Mouse (Mus musculus) liver, embryonic 13.5 days (tissue): ENCODE data around the gene Gm10491. TPM values are rescaled to one million over a fixed set of nuclear protein-coding genes. Genes with fewer than 3 reads are reported as not detected.
"Not testable (repeated sequence)": the region's sequence is repeated elsewhere in the genome, so short reads cannot be mapped to it uniquely, and the experiment has no call there.

Experiments
- ATAC-seq: fragments of 200-750 bp; cut with Nextera tagmentation; 2 replicates; pipeline ENCODE4 v1.8.0; 2017; ENCODE audit warnings: low read depth, mild to moderate bottlenecking, moderate number of reproducible peaks, moderate library complexity
- DNase-seq: peaks from one replicate; pipeline ENCODE4 v3.0.0; 2022
- H3K27ac ChIP-seq: fragments of 300-500 bp; sonication (generic); 2 replicates; pipeline ENCODE4 v1.5.1; 2015; ENCODE audit warnings: moderate library complexity, mild to moderate bottlenecking, inconsistent platforms
- H3K27me3 ChIP-seq: fragments of 300-500 bp; sonication (generic); 2 replicates; pipeline ENCODE4 v1.6.1; 2015; ENCODE audit warnings: mild to moderate bottlenecking, inconsistent platforms
- H3K36me3 ChIP-seq: fragments of 300-500 bp; sonication (generic); 2 replicates; pipeline ENCODE4 v1.6.1; 2015; ENCODE audit warnings: mild to moderate bottlenecking, inconsistent platforms
- H3K4me1 ChIP-seq: fragments of 300-500 bp; sonication (generic); replicated peaks from 2 replicates; pipeline ENCODE4 v1.6.1; 2015; ENCODE audit warnings: inconsistent platforms
- H3K4me2 ChIP-seq: fragments of 300-500 bp; sonication (generic); 2 replicates; pipeline ENCODE4 v1.6.1; 2015; ENCODE audit warnings: inconsistent platforms, mild to moderate bottlenecking, moderate library complexity
- H3K4me3 ChIP-seq: fragments of 300-500 bp; sonication (generic); replicated peaks from 2 replicates; pipeline ENCODE4 v1.5.1; 2015; ENCODE audit warnings: mild to moderate bottlenecking, inconsistent platforms
- H3K9ac ChIP-seq: fragments of 300-500 bp; sonication (generic); 2 replicates; pipeline ENCODE4 v1.6.1; 2015; ENCODE audit warnings: mild to moderate bottlenecking, inconsistent platforms
- H3K9me3 ChIP-seq: fragments of 300-500 bp; sonication (generic); replicated peaks from 2 replicates; pipeline ENCODE4 v1.6.1; 2016; ENCODE audit warnings: inconsistent platforms
- WGBS: fragments of 180-500 bp; shearing (Covaris S2); methylation state at CpG from one replicate; pipeline ENCODE4 v1.1.7; 2015; ENCODE audit not compliant: insufficient replicate concordance; 5-methylcytosine and 5-hydroxymethylcytosine counted together
- polyA plus RNA-seq: library from polyadenylated mRNA; unstranded; fragments of >200 nt; fragmentation: Nextera tagmentation; extraction: Ambion mirVana; gene quantifications from 2 replicates; pipeline ENCODE4 v1.2.1, GENCODE M21; 2015

The Gm10491 gene
- polyA plus RNA-seq, 1 experiment from 2014 or later: not detected

DNA sequence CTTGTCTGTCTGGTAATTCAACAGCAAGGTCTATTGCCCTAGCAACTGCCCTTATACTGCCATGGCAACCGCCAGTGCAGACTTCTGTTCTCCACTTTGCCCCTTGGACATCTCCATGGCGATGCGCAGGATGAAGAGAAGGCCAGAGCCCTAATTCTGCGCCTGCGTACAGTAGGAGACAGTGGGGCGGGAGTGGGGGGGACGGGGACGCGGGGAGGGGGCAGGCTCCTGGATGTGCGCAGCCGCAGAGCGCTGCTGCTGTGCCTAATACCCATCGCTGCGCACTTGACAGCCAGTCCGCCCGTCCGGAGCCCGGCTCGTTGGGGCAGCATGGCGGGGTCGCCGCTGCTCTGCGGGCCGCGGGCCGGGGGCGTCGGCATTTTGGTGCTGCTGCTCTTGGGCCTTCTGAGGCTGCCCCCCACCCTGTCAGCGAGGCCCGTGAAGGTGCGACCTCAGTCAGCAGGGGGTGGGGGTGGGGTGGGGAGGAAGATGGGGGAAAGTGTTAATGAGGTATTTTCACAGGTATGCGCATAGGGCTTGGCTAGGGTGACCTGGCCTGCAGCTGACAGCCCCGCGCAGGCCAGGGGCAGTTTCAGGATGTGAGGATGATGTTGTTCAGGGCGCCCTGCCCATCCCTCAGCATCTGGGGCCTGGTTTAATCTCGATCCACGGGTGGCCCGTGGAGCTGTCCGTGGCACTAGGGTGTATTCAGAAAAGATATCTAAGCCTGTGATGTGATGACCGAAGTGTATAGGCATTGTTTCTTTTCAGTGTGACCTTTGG, 12.2 kb upstream of the Gm10491 start, which contains the start of gene Pcsk1n:
Gene Pcsk1n (plus strand): TSS at position 222 of the 783 bp plus-strand sequence.
- H3K4me3 ChIP-seq: no peak within 1 kb of the TSS
- H3K4me2 ChIP-seq: no peak within 1 kb of the TSS
- peaks cover 66% of the 10 kb centered on the region for H3K27me3 ChIP-seq
- no peak for DNase-seq
- 0 out of 2 replicates have a peak, but pooled peaks cover 2% of the 10 kb centered on the region for H3K4me1 ChIP-seq
- no peak within 1 kb of the TSS for H3K27ac ChIP-seq
- no peaks in the 10 kb centered on the region for H3K36me3 ChIP-seq
- ATAC-seq: no peak
- no peak within 1 kb of the TSS for H3K9ac ChIP-seq
- WGBS: 12% methylated on average over 31 of the region's 40 CpGs
- no peaks in the 10 kb centered on the region for H3K9me3 ChIP-seq

DNA sequence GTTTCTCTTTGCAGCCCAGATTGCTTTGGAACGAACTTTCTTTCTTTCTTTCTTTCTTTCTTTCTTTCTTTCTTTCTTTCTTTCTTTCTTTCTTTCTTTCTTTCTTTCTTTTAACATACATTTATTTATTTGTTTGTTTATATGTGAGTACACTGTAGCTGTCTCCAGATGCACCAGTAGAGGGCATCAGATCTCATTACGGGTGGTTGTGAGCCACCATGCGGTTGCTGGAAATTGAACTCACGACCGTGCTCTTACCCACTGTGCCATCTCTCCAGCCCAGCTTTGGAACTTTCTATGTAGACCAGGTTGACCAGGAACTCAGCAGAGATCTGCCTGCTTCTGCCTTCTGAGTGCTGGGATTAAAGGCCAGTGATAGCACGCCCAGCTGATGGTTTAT, 10.3 kb upstream of the Gm10491 start:
- not testable (repeated sequence) for H3K4me2 ChIP-seq, H3K9ac ChIP-seq, H3K4me1 ChIP-seq, DNase-seq, ATAC-seq, H3K4me3 ChIP-seq, H3K9me3 ChIP-seq, H3K27ac ChIP-seq, H3K36me3 ChIP-seq
- WGBS: 39% methylated on average over 6 of the region's 6 CpGs
- peaks cover 47% of the 10 kb centered on the region for H3K27me3 ChIP-seq

DNA sequence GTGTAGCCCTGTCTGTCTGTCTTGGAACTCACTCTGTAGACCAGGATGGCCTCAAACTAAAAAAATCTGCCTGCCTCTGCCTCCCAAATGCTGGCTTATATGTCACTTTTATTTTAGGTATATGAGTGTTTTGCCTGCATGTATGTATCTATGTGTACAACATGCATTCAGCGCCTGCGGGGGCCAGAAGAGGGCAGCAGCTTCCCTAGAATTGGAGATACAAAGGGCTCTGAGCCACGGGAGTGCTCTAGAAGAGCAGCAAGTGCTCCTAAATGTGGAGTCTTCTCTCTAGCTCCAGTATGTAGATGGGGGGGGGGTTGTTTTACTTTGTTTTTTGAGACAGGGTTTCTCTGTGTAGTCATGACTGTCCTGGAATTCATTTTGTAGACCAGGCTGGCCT, 8.0 kb upstream of the Gm10491 start:
- peaks cover 25% of the 10 kb centered on the region for H3K27me3 ChIP-seq
- ATAC-seq, H3K4me2 ChIP-seq, H3K9ac ChIP-seq, H3K4me3 ChIP-seq, H3K36me3 ChIP-seq, H3K4me1 ChIP-seq, H3K27ac ChIP-seq, H3K9me3 ChIP-seq: not testable (repeated sequence)
- peak; percentile 15 for DNase-seq
- 14% methylated on average over 3 of the region's 3 CpGs for WGBS

DNA sequence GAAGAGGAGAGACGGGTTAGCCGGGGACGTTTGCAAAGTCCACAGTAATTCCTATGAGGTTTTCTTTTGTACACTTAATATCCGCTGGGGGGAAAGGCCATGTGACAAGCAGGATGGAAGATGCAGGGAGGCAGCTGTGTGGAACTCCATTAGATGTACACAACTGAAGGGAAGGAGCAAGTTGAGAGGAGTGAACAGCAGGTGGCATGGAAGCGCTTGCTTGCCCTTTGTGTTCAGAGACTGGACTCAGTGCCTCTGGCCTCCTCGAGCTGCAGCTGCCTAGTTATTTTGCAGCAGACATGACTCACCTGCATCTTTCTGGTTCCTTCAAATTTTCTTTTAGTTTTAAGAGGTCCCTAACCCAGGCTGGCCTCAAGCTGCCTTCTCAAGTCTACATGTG, 2.8 kb upstream of the Gm10491 start:
- Histone ChIP-seq H3K9ac (no peak overlapping the region), H3K4me2 (no peak overlapping the region)

DNA sequence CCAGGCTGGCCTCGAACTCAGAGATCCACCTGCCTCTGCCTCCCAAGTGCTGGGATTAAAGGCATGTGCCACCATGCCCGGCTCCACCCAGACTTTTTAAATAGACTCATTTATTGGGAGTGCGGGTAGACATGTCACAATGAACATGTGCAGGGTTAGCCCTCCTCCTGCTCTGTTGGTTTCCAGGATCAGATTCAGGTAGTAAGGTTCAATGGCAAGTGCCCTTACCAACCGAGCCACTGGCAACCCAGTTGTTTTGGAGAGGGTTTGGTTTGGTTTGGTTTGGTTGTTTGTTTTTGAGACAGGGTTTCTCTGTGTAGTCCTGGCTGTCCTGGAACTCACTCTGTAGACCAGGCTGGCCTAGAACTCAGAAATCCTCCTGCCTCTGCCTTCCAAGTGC, 1.6 kb upstream of the Gm10491 start, which contains the start of gene Gm10490:
Gene Gm10490 (plus strand): TSS at position 301 of the 400 bp plus-strand sequence.
- not testable (repeated sequence) for H3K4me3 ChIP-seq, H3K27ac ChIP-seq, H3K4me1 ChIP-seq, H3K9me3 ChIP-seq, H3K9ac ChIP-seq, DNase-seq, H3K4me2 ChIP-seq, H3K27me3 ChIP-seq, ATAC-seq
- H3K36me3 ChIP-seq: peaks cover 12% of the 10 kb centered on the region
- WGBS: 66% methylated on average over 4 of the region's 4 CpGs

More for the DNA sequence above, 2.8 kb upstream of the Gm10491 start:
- H3K27ac ChIP-seq: no peak overlapping the region
- H3K36me3 ChIP-seq: peaks cover 12% of the 10 kb centered on the region
- ATAC-seq (no peak), DNase-seq (no peak)
- no peaks in the 10 kb centered on the region for H3K27me3 ChIP-seq
- no peaks in the 10 kb centered on the region for H3K9me3 ChIP-seq
- no peaks in the 10 kb centered on the region for H3K4me1 ChIP-seq
- WGBS: 60% methylated on average over 6 of the region's 6 CpGs
- H3K4me3 ChIP-seq: no peak overlapping the region

DNA sequence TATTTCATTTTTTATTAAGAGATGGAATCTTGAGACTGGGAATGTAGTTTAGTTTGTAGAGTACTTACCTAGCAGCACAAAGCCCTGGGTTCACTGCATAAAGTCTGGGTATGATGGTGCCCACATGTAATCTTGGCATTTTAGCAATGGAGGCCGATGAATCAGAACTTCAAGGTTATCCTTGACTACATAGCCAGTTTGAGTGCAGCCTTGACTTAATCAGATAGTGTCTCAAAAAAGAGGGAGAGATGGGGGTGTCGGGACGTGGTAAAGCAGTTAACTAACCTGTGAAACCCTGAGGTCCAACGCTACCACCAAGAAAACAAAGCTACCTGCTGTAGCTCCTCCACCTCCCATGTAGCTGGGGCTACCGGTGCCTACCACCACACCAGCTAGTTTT, 3.2 kb downstream of the Gm10491 start:
- WGBS: 82% methylated on average over 5 of the region's 5 CpGs
- Histone ChIP-seq H3K4me3 (no peak overlapping the region), H3K9me3 (no peaks in the 10 kb centered on the region), H3K27me3 (no peaks in the 10 kb centered on the region), H3K4me1 (peaks cover 8% of the 10 kb centered on the region), H3K36me3 (peaks cover 12% of the 10 kb centered on the region), H3K4me2 (no peak overlapping the region), H3K9ac (no peak overlapping the region), H3K27ac (no peak overlapping the region)
- no peak for ATAC-seq
- DNase-seq: no peak

DNA sequence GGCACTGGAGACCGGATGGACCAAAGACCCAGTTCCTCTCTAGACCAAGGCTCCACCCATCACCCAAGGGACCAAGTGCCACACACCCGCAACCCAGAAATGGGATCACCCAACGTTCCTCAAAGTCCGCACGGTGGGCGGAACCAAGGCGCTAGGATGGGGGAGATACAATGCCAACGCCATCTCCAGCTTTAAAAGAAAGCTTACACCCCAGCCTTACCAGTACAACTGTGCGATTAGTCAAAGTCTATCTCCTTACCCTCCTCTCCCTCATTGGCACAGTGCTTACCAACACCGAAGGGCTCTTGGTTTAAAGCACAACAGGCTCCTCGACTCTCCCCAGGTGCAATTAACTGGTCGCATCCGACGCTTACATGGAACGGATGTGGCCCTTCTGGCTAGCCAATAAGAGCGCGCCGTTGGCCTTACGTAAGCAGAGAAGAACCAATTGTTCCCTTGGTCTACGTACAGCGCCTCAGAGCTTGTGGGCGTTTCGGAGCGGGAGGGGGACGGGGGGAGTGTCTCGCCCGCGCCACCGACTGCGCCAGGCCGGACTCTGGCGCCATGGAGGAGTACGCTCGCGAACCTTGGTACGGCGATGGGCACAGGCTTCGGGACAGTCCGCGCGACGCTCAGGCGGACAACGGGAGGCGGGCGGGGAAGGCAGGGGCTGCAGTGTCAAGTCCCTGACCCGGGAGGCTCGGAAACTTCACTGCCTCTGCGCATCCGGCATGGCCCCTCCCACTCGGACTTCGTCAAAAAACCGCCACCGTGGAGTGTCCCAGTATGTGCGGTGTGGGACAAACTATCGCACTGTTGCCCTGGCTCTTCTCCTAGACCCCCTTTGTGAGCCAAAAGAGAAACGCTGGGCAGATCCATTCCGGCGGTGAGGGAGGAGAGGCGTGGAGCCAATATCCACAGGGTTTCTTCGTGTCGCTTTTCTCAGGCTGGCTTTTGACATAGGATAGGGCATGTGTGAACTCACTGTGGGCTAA, 8.5 kb downstream of the Gm10491 start, which contains the start of the genes Pqbp1 and Timm17b:
Gene Pqbp1 (minus strand): TSS at position 390 of the 995 bp plus-strand sequence.
Gene Timm17b (plus strand): TSS at position 478 of the 995 bp plus-strand sequence.
- peak; percentile 84 for DNase-seq
- Histone ChIP-seq H3K9ac (peak within 1 kb of the TSS; percentile 72), H3K27me3 (no peaks in the 10 kb centered on the region), H3K36me3 (peaks cover 18% of the 10 kb centered on the region), H3K9me3 (no peaks in the 10 kb centered on the region), H3K4me3 (peak within 1 kb of the TSS; percentile 69), H3K4me1 (peaks cover 13% of the 10 kb centered on the region), H3K27ac (peak within 1 kb of the TSS; percentile 73), H3K4me2 (peak within 1 kb of the TSS; percentile 75)
- peak; percentile 99 for ATAC-seq
- WGBS: 10% methylated on average over 62 of the region's 62 CpGs

DNA sequence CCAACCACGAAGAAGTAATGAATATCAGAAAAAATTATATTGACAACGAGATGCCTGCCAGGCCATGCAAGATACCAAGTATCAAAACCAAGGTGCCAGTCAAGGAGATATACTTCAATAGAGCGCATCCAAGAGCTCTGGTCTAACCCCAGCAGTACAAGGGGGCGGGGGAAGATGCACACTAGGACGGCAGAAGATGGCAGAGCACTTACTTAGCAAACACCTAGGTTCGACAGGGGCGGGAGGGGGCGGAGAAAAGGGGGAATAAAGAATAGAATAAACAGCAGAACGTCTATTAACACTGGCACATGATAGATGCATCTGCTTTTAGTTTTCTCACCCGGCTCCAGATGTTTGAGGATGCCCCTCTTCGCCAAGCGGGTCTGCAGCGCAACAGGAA, 9.4 kb downstream of the Gm10491 start:
- no peaks in the 10 kb centered on the region for H3K27me3 ChIP-seq
- no peak for ATAC-seq
- H3K9ac ChIP-seq: peak overlapping the region; percentile 70

DNA sequence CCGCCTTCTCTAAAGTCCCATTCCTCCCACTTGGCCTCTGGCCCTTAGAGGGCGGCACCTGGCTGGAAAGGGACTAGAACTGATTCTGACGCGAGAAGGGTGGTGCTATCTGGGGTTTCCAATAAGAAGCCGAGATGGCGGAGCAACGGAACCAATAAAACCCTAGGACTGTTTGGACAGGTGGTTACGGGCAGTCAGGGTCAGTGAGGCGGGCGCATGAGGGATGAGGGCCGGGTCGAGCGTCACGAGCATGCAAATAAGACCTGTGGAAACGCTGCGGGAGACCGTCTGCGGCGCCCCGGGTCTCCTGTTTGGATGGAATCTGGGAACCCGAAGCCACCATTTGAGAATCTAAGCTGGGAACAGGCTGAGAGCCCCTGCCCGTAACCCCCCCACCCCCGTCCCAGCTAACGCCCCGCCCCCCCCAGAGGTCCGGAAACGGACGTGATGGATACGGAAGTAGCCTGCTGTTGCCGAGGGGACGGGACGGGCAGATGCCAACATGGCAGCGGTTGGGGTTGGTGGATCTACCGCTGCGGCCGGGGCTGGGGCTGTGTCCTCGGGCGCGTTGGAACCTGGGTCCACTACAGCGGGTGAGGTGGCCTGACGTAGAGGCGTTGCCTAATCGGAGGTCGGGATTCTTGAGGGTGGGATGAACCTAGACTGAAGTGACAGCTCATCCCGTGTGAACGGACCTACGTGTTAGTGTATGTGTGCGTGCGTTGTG, 23.6 kb downstream of the Gm10491 start, which contains the start of gene Slc35a2:
Gene Slc35a2 (plus strand): TSS at position 188 of the 727 bp plus-strand sequence.
- peak within 1 kb of the TSS; percentile 63 for H3K27ac ChIP-seq
- ATAC-seq: peak; percentile 95
- 7% methylated on average over 47 of the region's 49 CpGs for WGBS
- H3K27me3 ChIP-seq: no peaks in the 10 kb centered on the region
- H3K4me2 ChIP-seq: peak within 1 kb of the TSS; percentile 75
- peak; percentile 77 for DNase-seq
- peak within 1 kb of the TSS; percentile 66 for H3K9ac ChIP-seq
- no peaks in the 10 kb centered on the region for H3K36me3 ChIP-seq
- peaks cover 19% of the 10 kb centered on the region for H3K4me1 ChIP-seq
- H3K4me3 ChIP-seq: peak within 1 kb of the TSS; percentile 72
- H3K9me3 ChIP-seq: no peaks in the 10 kb centered on the region

More for the DNA sequence above, 9.4 kb downstream of the Gm10491 start:
- Histone ChIP-seq H3K4me1 (peaks cover 13% of the 10 kb centered on the region), H3K4me3 (peak overlapping the region; percentile 69), H3K27ac (peak overlapping the region; percentile 67; the same call in 1 of the 2 replicates), H3K9me3 (no peaks in the 10 kb centered on the region), H3K4me2 (peak overlapping the region; percentile 68), H3K36me3 (peaks cover 21% of the 10 kb centered on the region)
- DNase-seq: no peak
- 26% methylated on average over 13 of the region's 13 CpGs for WGBS

DNA sequence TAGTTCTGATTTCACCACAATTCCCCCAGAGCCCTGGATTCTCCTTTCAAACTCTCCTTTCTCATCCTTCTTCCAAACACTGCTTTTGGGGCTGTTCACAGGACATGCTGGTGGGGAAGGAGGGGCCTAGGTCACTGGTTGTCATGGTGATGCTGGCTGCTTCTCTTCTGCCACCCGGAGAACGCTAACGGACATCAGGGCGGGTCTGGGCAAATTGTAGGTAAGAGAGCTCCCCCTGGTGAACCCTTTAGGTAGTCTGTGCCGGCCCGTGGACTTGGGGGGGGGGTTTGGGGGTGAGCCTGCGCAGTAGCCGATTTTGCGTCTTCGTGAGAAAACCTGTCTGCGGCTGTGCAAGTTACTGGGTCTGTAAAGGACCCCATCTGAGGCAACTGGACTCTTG, 27.8 kb downstream of the Gm10491 start:
- no peak overlapping the region for H3K9ac ChIP-seq
- WGBS: 7% methylated on average over 11 of the region's 11 CpGs
- ATAC-seq: no peak
- peak; percentile 45 for DNase-seq
- peak overlapping the region; percentile 90 for H3K4me2 ChIP-seq
- H3K27ac ChIP-seq: no peak overlapping the region
- 0 out of 2 replicates have a peak overlapping the region, but pooled peaks have one; percentile 16 for H3K4me3 ChIP-seq
- H3K4me1 ChIP-seq: peaks cover 25% of the 10 kb centered on the region
- no peaks in the 10 kb centered on the region for H3K27me3 ChIP-seq
- peaks cover 14% of the 10 kb centered on the region for H3K36me3 ChIP-seq
- H3K9me3 ChIP-seq: no peaks in the 10 kb centered on the region
